Mouse (Mus musculus): ENCODE data around the gene Prkaa2.

DNA sequence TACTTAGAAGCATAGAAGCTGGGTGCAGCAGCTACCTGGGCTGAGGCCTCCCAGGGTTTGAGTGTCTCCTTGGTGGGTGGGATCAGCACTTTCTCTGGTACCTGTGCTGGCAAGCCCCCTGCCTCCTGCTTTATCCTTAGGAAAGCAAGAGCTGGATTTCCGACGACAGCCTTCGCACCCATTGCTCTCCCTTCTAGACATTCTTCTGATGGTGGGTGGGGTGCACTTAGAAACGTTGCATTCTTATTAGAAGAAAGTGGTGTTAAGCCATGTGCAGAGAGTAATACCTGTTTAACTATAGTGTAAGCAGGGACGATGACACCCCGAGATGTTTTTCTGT lies 49.8 kb upstream of the Prkaa2 start:
- TF ChIP-seq CTCF (IDR thresholded peaks at IDR 0.05; ENCODE audit: low read depth, low read length) = no peak
- TF ChIP-seq TAL1 (conservative IDR thresholded peaks at IDR 0.05; ENCODE audit: low read depth, low read length) = no peak
- TF ChIP-seq GATA2 (IDR thresholded peaks at IDR 0.05; ENCODE audit: borderline replicate concordance, low read depth, low read length) = no peak

Measured in G1E (cell line).